Mouse (Mus musculus) liver, adult 2 months (tissue): ENCODE results near the gene Hsd3b7. TPM values are rescaled to one million over a fixed set of nuclear protein-coding genes. Genes with fewer than 3 reads are reported as not detected.

Source experiments
- DNase-seq: peaks from one replicate; pipeline ENCODE4 v3.0.0-alpha.2; 2011; ENCODE audit warnings: low read depth, low spot score; ENCODE audit errors: extremely low read depth
- H3K27ac ChIP-seq: fragments of 200-500 bp; replicated peaks from 2 replicates; pipeline ENCODE4 v1.5.1; 2012; ENCODE audit warnings: low read depth, mild to moderate bottlenecking, control low read depth, inconsistent platforms, low read length; ENCODE audit not compliant: insufficient read depth
- H3K27me3 ChIP-seq: fragments of 200-500 bp; 2 replicates; pipeline ENCODE4 v1.6.1; 2012; ENCODE audit warnings: mild to moderate bottlenecking, moderate library complexity, low read length, inconsistent platforms; ENCODE audit not compliant: control insufficient read depth, insufficient read depth
- H3K36me3 ChIP-seq: fragments of 200-500 bp; 2 replicates; pipeline ENCODE4 v1.6.1; 2012; ENCODE audit warnings: low read length, inconsistent platforms; ENCODE audit not compliant: control insufficient read depth, insufficient read depth
- H3K4me1 ChIP-seq: fragments of 200-500 bp; 2 replicates; pipeline ENCODE4 v1.6.1; 2011; ENCODE audit warnings: low read length; ENCODE audit not compliant: control insufficient read depth, insufficient read depth
- H3K4me3 ChIP-seq: fragments of 200-500 bp; 2 replicates; pipeline ENCODE4 v1.5.1; 2011; ENCODE audit warnings: low read depth, mild to moderate bottlenecking, control low read depth, low read length, moderate library complexity; ENCODE audit not compliant: insufficient read depth
- H3K79me2 ChIP-seq: fragments of 200-500 bp; 2 replicates; pipeline ENCODE4 v1.6.1; 2012; ENCODE audit warnings: inconsistent platforms, mild to moderate bottlenecking, low read length, moderate library complexity; ENCODE audit not compliant: control insufficient read depth, insufficient read depth
- H3K9ac ChIP-seq: fragments of 200-500 bp; 2 replicates; pipeline ENCODE4 v1.6.1; 2012; ENCODE audit warnings: low read depth, mild to moderate bottlenecking, control low read depth, inconsistent platforms, low read length
- CTCF ChIP-seq: fragments of 200-500 bp; IDR thresholded peaks from 2 replicates; pipeline ENCODE4 v1.5.1; 2011; ENCODE audit warnings: low read depth, low read length, control low read depth
- POLR2A ChIP-seq: fragments of 200-500 bp; IDR thresholded peaks from 2 replicates; pipeline ENCODE4 v1.6.1; 2011; ENCODE audit warnings: low read length, control low read depth; ENCODE audit not compliant: insufficient read depth; ENCODE audit errors: extremely low read depth
- WGBS: fragments of 180-500 bp; shearing (Covaris S2); methylation state at CpG from one replicate; pipeline ENCODE4 v1.1.7; 2018; 5-methylcytosine and 5-hydroxymethylcytosine counted together
- polyA plus RNA-seq: library from polyadenylated mRNA; depleted of rRNA; stranded (reverse); fragments of >200 nt; gene quantifications from 2 replicates; pipeline ENCODE4 v1.2.3, GENCODE M21; 2012; rRNA removed
- total RNA-seq: library from RNA; depleted of rRNA; stranded (reverse); fragments of >200 nt; gene quantifications from 2 replicates; pipeline ENCODE4 v1.2.3, GENCODE M21; 2014; rRNA removed

Hsd3b7 gene
- total RNA-seq (458 and 477 TPM in 2 replicates), polyA plus RNA-seq (1,150 and 1,162 TPM in 2 replicates)

- Histone ChIP-seq H3K4me1 (peaks cover 11% of the 10 kb centered on the region), H3K9ac (peak within 1 kb of the TSS; percentile 77), H3K4me3 (peak within 1 kb of the TSS; percentile 70), H3K36me3 (peaks cover 8% of the 10 kb centered on the region; the same call in 1 of the 2 replicates), H3K27ac (peak within 1 kb of the TSS; percentile 89), H3K79me2 (peaks cover 13% of the 10 kb centered on the region), H3K27me3 (no peaks in the 10 kb centered on the region)
- WGBS = 7% methylated on average over 6 of the region's 6 CpGs
- peak; percentile 95 for DNase-seq
- TF ChIP-seq CTCF (peak; percentile 94), POLR2A (peak; percentile 94)
Measured at GRCm38 (mm10) chr7:127800435-127801009, at the start of gene Hsd3b7. Hsd3b7 (plus strand) TSS chr7:127800604.

DNA sequence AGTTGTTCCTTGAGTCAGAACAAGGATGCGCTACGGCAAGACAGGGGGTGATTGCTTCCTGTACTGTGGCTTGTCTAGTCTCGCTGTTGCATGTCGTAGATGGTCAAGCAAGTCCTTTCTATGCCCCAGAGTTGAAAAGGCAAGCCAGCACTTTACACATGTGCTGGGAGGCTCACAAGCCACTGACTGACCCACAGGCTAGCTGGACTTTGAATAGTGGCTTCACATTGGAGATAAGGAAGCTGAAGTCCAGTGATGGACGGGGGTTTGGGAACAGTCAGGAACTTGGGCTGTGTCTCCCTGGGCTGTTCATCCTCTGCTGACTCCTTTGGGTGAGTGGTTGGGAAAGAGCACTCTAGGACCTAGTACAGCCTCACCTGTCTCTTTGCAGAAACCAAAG lies 48.8 kb upstream of the Hsd3b7 start:
- Histone ChIP-seq H3K9ac (no peak overlapping the region), H3K4me1 (no peaks in the 10 kb centered on the region), H3K27ac (no peak overlapping the region), H3K27me3 (no peaks in the 10 kb centered on the region), H3K79me2 (no peaks in the 10 kb centered on the region), H3K36me3 (peaks cover 7% of the 10 kb centered on the region; the same call in 1 of the 2 replicates), H3K4me3 (no peak overlapping the region)
- no peak for DNase-seq
- TF ChIP-seq POLR2A (no peak), CTCF (no peak)
- 94% methylated on average over 5 of the region's 5 CpGs for WGBS

- H3K36me3 ChIP-seq = peaks cover 7% of the 10 kb centered on the region; the same call in 1 of the 2 replicates
- TF ChIP-seq CTCF (no peak), POLR2A (no peak)
- H3K9ac ChIP-seq = no peak overlapping the region
- H3K4me3 ChIP-seq = no peak overlapping the region
- no peak overlapping the region for H3K27ac ChIP-seq
- no peaks in the 10 kb centered on the region for H3K79me2 ChIP-seq
- H3K27me3 ChIP-seq = no peaks in the 10 kb centered on the region
- no peak for DNase-seq
- 97% methylated on average over 27 of the region's 27 CpGs for WGBS
- H3K4me1 ChIP-seq = no peaks in the 10 kb centered on the region
Measured at GRCm38 (mm10) chr7:127752069-127752468, 48.3 kb upstream of the Hsd3b7 start.

- H3K9ac ChIP-seq = no peak overlapping the region
- DNase-seq = no peak
- no peaks in the 10 kb centered on the region for H3K27me3 ChIP-seq
- no peaks in the 10 kb centered on the region for H3K79me2 ChIP-seq
- H3K36me3 ChIP-seq = peaks cover 7% of the 10 kb centered on the region; the same call in 1 of the 2 replicates
- H3K4me3 ChIP-seq = no peak overlapping the region
- no peaks in the 10 kb centered on the region for H3K4me1 ChIP-seq
- 80% methylated on average over 5 of the region's 5 CpGs for WGBS
- TF ChIP-seq POLR2A (no peak), CTCF (no peak)
- H3K27ac ChIP-seq = no peak overlapping the region
Measured at GRCm38 (mm10) chr7:127753158-127753557, 47.2 kb upstream of the Hsd3b7 start.

DNA sequence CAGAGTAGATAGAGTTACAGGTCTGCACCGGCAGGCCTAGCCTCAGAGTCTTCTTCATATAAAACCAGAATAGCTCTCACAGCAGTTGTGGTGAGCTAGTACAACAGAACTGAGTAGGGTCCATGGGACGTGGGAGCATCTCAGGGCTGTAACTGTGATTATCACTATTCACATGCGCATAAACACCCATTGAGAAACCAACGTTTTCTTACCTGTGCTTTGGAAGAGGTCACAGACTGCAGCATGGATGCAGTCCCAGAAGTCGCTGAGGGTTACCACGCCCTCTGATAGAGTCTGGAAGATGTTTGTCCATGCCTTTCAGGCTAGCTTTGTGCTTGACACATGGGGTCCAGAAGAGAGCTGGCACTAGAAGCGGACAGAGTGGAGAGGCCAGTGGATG lies 46.7 kb upstream of the Hsd3b7 start:
- TF ChIP-seq CTCF (no peak), POLR2A (no peak)
- Histone ChIP-seq H3K36me3 (peaks cover 7% of the 10 kb centered on the region; the same call in 1 of the 2 replicates), H3K9ac (no peak overlapping the region), H3K4me3 (no peak overlapping the region), H3K4me1 (no peaks in the 10 kb centered on the region), H3K27ac (no peak overlapping the region), H3K79me2 (no peaks in the 10 kb centered on the region), H3K27me3 (no peaks in the 10 kb centered on the region)
- no peak for DNase-seq
- 90% methylated on average over 7 of the region's 7 CpGs for WGBS

- H3K36me3 ChIP-seq = peaks cover 5% of the 10 kb centered on the region; the same call in 1 of the 2 replicates
- no peaks in the 10 kb centered on the region for H3K4me1 ChIP-seq
- 86% methylated on average over 6 of the region's 6 CpGs for WGBS
- no peak overlapping the region for H3K9ac ChIP-seq
- no peaks in the 10 kb centered on the region for H3K27me3 ChIP-seq
- no peaks in the 10 kb centered on the region for H3K79me2 ChIP-seq
- no peak overlapping the region for H3K4me3 ChIP-seq
- no peak for DNase-seq
- TF ChIP-seq CTCF = no peak
- no peak overlapping the region for H3K27ac ChIP-seq
Measured at GRCm38 (mm10) chr7:127759716-127760115, 40.7 kb upstream of the Hsd3b7 start.
